Mouse (Mus musculus): ENCODE results near the gene Runx1.

Gene Runx1

DNA sequence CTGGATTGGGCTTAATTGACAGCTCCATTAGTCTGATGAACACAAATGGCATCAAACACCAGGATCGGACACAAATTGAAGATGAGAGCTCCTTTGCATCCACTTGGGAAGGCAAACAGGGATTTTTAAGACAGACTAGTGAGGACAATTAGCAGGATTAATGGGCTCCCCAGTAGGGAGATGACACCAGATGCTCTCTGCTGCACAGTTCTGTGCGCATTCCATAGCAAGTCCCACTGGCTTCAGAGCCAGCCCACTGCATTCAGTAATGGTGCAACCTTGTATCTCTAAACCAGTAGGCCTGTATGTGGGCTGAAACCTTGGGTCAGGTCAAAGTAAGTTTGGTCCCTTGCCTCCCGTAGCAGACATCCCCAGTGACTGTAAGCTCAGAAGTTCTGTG lies 80.7 kb downstream of the Runx1 start:
- DNase-seq (ENCODE audit: low spot score), result no peak

GRCm38 (mm10) chr16:92744172-92744777 lies 81.7 kb downstream of the Runx1 start:
- peak; percentile 17 for DNase-seq (ENCODE audit: low spot score)

GRCm38 (mm10) chr16:92743755-92744154 lies 82.2 kb downstream of the Runx1 start:
- DNase-seq (ENCODE audit: low spot score), result no peak

GRCm38 (mm10) chr16:92741342-92741741 lies 84.6 kb downstream of the Runx1 start:
- no peak for DNase-seq (ENCODE audit: low spot score)

DNA sequence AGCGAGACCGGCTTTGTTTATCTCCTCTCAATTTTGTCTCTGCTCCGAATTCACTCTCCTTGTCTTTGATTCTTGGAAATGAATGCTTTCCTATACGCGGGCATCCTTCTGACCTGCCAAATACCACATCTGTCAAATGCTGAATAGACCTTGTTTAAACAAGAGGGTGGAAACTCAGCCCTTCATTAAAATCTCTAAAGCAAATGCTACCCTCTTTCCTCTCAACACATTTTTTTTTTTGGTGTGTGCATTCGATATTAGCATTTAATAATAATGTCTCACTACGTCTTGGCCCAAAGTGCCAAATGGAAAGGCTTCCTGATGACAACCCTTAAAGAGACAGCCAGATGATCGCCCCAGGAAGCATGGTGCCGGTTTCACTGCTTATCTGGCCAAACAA lies 85.4 kb downstream of the Runx1 start:
- DNase-seq (ENCODE audit: low spot score), result no peak

- no peak for DNase-seq (ENCODE audit: low spot score)
Measured at GRCm38 (mm10) chr16:92739997-92740396, 86.0 kb downstream of the Runx1 start.

- DNase-seq (ENCODE audit: low spot score), result no peak
Measured at GRCm38 (mm10) chr16:92739071-92739793, 86.7 kb downstream of the Runx1 start.

DNA sequence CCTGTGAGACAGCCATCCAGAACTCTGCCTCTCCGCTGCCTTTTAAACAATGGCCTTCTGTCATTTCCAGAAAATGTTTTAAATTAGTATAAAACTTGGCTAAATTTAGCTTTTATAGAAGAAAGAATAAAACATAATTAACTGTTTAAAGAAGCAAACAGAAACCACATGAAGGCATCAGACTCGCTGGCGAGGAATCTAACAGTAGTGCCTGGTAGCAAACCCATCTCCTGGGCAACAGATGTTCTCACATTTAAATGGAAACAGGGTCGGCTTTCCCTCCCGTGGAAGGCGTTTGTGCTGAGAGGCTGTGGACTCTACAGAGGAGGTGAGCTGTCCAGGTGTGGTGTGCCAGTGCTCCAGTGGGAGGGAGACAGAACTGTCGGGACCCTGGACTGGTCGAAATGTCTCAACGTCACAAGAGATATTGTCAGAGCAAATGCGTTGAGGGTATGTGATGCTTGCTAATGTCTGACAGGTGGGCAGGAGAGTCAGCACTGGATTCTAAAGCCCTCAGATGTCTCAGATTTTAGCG lies 87.4 kb downstream of the Runx1 start:
- no peak for DNase-seq (ENCODE audit: low spot score)

GRCm38 (mm10) chr16:92726870-92727269 lies 99.1 kb downstream of the Runx1 start:
- DNase-seq (ENCODE audit: low spot score), result no peak

- no peak for DNase-seq (ENCODE audit: low spot score)
Measured at GRCm38 (mm10) chr16:92724526-92724925, 101.4 kb downstream of the Runx1 start.

DNA sequence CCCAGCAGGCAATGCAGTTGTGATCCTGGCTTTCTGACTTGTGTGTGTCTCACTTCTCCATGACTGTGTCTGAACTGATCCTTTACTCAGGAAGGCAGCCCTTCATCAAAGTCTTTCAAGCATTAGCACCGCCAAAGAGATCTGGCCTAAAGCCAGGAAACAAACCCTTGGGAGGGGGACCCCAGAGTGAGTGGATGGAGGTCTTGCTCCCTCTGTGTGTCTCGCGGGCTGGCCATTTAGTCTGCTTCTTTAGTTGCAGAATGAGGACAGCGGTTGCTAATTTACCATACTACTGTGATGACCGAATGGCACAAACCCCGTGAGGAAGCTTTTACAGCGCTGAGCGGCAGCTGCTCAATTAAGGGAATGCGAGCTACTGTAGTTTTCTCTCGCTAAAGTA lies 105.3 kb downstream of the Runx1 start:
- no peak for DNase-seq (ENCODE audit: low spot score)

DNA sequence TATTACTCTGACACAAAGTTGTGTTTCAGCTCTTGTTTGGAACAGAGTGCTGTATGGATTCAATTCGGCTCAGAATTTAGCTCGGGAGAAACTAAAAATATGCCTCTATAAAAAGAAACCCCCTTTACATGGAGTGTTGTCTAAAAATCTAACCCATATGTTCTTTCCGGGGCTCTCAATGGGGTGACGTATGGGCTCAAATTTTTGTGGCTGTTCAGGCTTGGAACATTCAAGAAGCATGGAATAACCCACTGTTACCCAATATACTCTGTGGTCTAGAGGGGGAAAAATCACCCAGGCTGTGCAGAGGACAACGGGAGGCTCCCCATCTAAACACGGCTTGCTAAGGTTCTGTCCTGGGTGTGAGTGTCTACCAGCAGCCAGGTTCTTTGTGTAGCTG lies 106.2 kb downstream of the Runx1 start:
- DNase-seq (ENCODE audit: low spot score), result no peak

- DNase-seq (ENCODE audit: low spot score), result peak; percentile 40
Measured at GRCm38 (mm10) chr16:92715599-92716483, 110.1 kb downstream of the Runx1 start.

DNA sequence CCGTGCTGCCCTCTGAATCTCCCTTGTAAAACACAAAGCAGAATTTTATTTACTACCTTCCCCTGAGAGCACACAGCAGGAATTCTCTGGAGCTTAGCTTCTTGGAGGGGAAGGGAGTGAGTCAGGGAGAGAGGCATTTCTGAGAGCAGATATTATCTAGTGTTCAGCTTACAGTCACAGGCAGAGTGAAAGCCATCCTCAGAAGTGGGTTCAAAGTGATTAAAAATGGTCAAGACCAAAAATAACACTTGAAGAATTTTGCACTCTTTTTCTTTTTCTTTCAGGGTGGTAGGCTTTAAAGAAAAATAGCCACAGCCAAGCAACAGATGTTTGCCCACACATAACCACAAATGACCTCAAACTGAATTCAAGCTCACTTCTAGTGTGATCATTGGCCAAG lies 115.8 kb downstream of the Runx1 start:
- DNase-seq (ENCODE audit: low spot score), result no peak

DNA sequence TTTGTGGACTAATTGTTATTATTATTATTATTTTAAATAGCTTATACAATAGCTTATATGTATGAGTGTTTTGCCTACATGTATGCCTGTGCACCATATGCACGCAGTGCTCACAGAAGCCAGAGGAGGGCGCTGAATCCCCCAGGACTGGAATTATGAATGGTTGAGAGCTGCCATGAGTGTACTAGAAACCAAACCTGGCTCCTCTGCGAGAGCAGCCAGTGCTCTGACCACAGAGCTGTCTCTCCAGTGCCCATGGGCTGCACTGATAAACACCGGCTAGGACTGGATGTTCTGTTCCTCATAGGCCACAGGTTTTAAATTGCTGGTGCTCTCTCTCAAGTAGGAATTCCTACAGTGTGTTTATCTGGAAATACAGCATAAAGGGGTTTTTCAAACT lies 117.2 kb downstream of the Runx1 start:
- DNase-seq (ENCODE audit: low spot score), result no peak

- DNase-seq (ENCODE audit: low spot score), result no peak
Measured at GRCm38 (mm10) chr16:92707712-92708111, 118.2 kb downstream of the Runx1 start.

GRCm38 (mm10) chr16:92707146-92707545 lies 118.8 kb downstream of the Runx1 start:
- DNase-seq (ENCODE audit: low spot score), result no peak

GRCm38 (mm10) chr16:92705564-92706458 lies 120.1 kb downstream of the Runx1 start:
- no peak for DNase-seq (ENCODE audit: low spot score)

DNA sequence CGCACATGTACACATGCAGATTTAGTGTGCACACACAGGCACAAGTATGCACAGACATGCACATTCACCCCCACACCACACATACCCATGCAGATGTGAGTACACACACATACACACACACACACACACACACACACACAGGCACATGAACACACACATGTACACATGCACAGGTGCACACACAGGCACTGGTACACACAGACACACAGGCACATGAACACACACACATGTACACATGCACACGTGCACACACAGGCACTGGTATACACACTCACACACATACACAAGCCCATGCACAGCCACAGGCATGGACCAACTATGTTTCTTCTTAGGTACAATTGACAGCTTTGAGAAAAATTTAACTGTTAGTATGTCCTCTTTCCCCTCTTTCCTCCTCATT lies 122.1 kb downstream of the Runx1 start:
- no peak for DNase-seq (ENCODE audit: low spot score)

DNA sequence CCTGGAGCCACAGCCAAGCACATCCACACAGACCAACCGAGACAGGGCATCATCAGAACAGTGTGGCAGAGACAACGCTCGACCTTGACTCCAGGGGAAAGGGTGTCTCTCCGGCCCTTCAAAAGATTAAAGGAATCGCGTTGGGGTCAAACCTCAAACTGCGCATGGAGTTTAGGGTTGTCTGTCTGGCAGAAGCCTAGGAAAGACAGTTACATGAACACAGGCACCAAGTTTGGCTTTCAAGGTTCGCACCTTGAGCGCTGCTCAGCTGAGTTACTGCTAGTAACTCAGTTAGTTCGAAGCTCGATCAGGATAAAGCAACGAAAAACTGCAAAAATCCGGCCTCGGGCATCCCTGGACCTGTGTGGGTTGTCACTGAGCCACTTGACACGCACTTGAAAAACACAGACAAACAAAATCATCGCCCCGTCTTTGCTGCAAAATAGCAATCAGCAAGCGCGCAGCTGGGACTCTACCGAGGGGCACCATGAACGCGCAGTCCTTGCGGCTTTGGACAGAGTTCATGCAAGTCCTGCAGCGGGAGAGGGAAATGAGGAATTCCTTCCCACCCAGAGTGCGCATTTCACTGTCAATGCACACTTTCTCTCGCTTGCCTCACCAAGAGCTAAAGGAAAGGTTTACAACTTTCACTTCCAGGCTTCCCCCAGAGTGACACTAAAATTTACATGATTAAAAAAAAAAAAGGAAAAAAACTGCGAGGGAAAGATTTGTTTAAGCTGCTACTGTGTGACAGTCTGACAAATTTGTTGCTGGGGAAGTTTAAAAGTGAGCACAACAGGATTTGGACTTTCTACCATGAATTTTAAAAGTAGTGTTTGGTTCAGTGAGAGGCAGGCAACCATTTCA lies 126.2 kb downstream of the Runx1 start:
- DNase-seq (ENCODE audit: low spot score), result no peak

GRCm38 (mm10) chr16:92698612-92698998 lies 127.3 kb downstream of the Runx1 start:
- DNase-seq (ENCODE audit: low spot score), result peak; percentile 86

Measured in adipocyte (in vitro differentiated cells).